Mouse (Mus musculus): ENCODE measurements at regions not wholly inside any gene's neighbourhood (a gene's known extent, or its start where the extent isn't known, plus 50 kb on each side); places are given as distances from the start of the nearest gene placed in this dataset.

DNA sequence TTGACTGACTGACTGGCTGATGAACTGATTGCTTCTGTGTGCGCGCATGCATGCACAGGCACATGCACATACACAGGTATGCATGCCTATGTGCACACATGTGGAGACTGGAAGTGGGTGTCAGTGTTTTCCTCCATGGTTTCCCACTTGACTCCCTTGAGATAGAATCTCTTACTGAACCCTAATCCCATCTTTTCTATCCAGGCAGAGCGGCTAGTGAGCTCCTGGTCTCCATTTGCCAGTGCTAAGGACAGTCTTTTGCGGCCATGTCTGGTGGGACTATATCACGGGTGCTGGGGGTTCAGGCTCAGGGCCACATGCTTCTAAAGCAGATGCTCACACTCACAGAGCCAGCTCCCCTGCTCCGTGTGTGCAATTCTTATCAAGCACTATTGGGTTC lies 133.0 kb upstream of the Bcl6 start:
- no peak for TF ChIP-seq POLR2A (IDR thresholded peaks at IDR 0.05; ENCODE audit: control insufficient read depth, extremely low read depth, insufficient read depth, low read length, poor library complexity)
- TF ChIP-seq CTCF (IDR thresholded peaks at IDR 0.05; ENCODE audit: borderline replicate concordance, control insufficient read depth, extremely low read depth, insufficient read depth, low read length, poor library complexity) = no peak
